Mouse (Mus musculus) lung, postnatal 36 days (tissue): ENCODE results near the gene Calm3.

Experiments
- DNase-seq: peaks from one replicate; pipeline ENCODE4 v3.0.0; 2022; ENCODE audit warnings: mixed read lengths

The Calm3 gene

GRCm38 (mm10) chr7:16914453-16915343, 9.2 kb downstream of the Calm3 start:
- no peak for DNase-seq

DNA sequence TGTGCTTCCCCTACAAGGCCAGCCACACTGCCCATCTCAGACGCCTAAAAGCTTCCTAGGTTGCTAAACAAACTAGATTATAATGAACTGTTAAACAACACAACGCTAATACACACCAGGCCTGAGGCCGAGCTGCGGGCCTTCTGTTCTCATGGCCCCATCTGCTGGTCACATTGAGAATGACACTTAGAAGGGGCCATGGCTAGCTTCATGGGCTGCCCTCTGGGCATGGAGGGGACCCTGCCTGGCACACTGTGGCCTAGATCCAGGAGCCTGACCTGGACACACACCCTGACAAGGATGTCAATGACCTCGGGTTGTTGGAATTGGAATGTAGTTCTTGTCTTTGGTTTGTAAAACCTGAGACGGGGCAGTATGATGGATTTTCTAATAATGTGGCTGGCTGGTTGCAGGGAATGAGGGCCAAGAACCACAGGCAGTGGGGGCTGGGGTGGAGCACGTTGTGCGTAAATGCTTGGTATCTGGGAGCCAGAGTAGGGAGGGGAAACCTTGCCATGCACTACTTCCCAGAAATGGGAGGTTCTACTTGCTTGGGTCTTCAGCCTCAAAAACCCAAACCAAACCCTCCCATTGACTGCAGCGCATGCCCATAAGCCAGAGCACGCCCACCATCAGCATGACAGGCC, 10.0 kb downstream of the Calm3 start:
- DNase-seq, result peak; percentile 82

DNA sequence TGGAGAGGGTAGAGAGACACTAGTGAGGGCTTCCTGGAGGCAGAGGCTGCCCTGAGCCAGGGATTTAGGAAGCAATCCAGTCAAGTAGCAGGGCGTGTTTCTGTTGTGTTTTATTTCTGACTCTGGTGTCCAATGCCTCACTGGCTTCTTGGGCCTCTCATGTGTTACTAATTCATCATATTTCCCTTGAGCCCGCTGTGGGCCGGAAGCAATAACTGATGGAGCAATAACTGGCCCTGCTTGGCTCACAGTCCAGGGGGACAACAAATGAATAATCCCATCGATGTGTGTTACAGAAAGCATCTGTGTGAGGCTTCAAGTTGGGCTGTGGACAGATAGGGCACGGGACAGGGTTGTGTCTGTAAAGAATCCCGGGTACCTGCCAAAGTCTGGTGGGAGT, 11.6 kb downstream of the Calm3 start:
- peak; percentile 55 for DNase-seq

DNA sequence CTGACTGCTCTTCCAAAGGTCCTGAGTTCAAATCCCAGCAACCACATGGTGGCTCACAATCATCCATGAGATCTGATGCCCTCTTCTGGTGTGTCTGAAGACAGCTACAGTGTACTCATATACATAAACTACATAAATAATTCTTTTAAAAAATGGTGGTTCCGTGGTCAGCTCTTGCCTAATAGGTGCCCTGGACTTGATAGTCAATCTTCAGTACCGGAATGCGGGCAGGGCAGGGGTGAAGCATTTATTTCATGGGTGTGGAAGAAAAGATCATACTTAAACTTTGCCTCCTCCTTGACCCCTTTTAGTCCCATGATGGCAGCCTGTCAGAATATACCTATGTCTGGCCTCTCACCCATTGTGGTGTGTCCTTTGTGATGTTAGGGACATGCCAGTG, 12.0 kb downstream of the Calm3 start:
- DNase-seq, result no peak

GRCm38 (mm10) chr7:16909909-16910308, 14.0 kb downstream of the Calm3 start:
- peak; percentile 44 for DNase-seq

DNA sequence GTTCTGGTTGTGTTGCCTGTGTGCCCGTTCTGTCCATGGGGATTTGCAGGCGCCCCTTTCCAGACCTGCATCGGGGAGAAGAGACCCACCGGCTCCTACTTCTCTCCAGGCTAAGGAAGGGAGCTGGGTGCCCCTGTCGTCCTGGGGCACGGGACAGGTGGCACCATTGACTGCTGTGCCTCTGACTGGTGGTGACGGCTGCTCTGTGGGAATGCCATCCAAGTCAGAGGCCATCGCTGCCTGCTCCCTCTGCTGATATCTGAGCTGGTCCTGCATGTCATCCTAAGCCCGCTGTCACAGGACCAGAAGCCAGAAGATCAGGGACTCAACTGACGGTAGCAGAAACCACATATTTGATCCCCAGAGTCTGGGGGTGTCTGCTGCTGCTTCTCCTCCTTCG, 15.1 kb downstream of the Calm3 start:
- no peak for DNase-seq

- no peak for DNase-seq
These were observed 15.5 kb downstream of the Calm3 start for GRCm38 (mm10) chr7:16908367-16908766.

GRCm38 (mm10) chr7:16907842-16908241, 16.1 kb downstream of the Calm3 start:
- DNase-seq, result no peak

DNA sequence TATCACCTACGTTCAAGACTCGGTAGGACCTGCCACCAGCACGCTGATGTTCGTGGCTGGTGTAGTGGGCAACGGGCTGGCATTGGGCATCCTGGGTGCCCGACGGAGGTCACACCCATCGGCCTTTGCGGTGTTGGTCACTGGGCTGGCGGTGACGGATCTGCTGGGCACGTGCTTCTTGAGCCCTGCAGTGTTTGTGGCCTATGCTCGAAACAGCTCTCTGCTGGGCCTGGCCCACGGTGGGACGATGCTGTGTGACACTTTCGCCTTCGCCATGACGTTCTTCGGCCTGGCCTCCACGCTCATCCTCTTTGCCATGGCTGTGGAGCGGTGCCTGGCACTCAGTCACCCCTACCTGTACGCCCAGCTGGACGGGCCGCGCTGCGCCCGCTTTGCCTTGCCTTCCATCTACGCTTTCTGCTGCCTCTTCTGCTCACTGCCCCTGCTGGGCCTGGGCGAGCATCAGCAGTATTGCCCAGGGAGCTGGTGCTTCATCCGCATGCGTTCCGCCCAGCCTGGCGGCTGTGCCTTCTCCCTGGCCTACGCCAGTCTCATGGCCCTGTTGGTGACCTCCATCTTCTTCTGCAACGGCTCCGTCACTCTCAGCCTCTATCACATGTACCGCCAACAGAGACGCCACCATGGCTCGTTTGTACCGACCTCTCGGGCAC, 16.9 kb downstream of the Calm3 start:
- no peak for DNase-seq

GRCm38 (mm10) chr7:16906281-16906680, 17.6 kb downstream of the Calm3 start, which contains the start of gene Ptgir:
Ptgir (plus strand) TSS chr7:16906490.
- DNase-seq, result peak; percentile 46

GRCm38 (mm10) chr7:16905491-16906021, 18.4 kb downstream of the Calm3 start:
- DNase-seq, result peak; percentile 63

- DNase-seq, result no peak
These were observed 19.7 kb downstream of the Calm3 start for GRCm38 (mm10) chr7:16904120-16904675.

GRCm38 (mm10) chr7:16903439-16903955, 20.4 kb downstream of the Calm3 start:
- no peak for DNase-seq

DNA sequence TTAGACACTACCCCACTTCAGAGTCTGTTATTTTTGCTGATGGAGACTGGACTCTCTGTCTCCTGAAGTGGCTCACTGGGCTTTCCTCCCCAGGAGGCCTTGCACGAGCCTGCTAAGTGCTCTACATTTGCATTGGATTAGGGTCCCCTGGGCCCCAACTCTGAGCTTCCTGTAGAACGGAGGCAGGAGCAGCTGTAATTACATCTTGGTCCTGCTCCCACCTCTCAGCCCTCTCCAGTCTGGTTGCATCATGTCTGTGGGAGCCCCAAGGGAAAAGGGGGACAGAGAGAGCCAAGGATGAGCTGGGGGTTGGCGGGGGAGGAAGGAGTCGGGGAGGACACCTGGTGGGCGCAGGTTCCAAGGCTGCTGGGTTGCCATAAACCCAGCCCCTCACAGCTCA, 23.4 kb downstream of the Calm3 start:
- no peak for DNase-seq

DNA sequence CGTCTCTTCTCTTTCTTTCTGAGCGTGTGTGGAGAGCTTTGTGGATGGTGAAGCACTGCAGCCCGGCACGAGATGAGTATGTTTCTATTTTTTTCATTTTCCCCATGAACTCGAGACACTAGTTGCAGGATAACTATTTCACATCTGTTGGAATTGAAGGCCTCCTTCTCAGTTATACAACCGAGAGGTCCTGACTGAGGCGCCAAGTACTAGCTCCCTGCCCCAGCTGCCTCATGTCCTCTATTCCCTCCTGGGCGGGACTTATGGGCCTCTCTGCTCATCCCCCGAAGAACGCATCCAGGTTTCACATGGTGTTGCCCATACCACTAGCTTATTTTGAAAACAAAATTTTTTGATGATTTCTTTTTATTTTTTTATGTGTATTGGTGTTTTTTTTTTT, 28.4 kb downstream of the Calm3 start:
- no peak for DNase-seq

DNA sequence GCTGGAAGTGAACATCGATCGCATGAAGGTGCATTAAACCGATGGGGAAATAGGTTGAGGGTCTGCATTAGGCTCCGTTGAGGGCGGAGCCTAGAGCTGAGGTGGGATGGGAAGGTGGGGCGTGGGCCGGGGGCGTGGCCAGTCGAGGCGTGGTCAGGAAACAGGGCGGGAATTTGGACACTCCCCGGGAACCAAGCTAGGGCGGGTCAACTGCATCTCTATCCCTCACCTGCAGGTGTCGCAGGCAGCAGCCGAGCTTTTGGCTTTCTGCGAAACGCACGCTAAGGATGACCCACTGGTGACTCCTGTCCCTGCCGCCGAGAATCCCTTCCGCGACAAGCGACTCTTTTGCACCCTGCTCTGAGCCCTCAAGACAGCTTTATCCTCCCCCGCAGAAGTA, 28.9 kb downstream of the Calm3 start:
- peak; percentile 79 for DNase-seq

- DNase-seq, result no peak
These were observed 29.6 kb downstream of the Calm3 start for GRCm38 (mm10) chr7:16894279-16894678.

- DNase-seq, result no peak
These were observed 30.3 kb downstream of the Calm3 start for GRCm38 (mm10) chr7:16893612-16894011.

DNA sequence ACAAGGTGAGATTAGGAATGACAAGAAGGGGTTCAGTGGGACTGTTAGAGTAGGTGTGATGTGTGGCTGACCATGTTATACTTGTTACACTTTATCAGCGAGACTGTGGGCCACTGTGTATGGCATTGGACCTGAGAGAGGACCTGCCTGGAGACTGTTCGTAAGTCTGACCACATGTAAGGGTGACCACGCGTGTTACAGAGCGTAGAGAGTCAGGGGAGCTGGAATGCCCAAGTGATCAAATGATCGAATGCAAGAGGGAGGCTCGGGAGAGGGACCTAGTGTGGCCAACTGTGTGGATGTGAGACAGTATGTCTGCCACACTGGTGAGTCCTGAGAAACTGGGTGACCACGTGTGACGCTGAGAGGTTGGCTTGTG, 31.6 kb downstream of the Calm3 start:
- DNase-seq, result no peak

GRCm38 (mm10) chr7:16891641-16892351, 32.1 kb downstream of the Calm3 start, which contains the start of gene Gng8:
Gng8 (plus strand) TSS chr7:16891786.
- peak; percentile 93 for DNase-seq

GRCm38 (mm10) chr7:16890944-16891343, 33.0 kb downstream of the Calm3 start:
- peak; percentile 84 for DNase-seq

GRCm38 (mm10) chr7:16890536-16890935, 33.4 kb downstream of the Calm3 start:
- peak; percentile 34 for DNase-seq
